Mouse (Mus musculus) CH12.LX (cell line): ENCODE measurements around the gene Map4k3. TPM values are rescaled to one million over a fixed set of nuclear protein-coding genes. Genes with fewer than 3 reads are reported as not detected.

ENCODE experiments used
- DNase-seq: peaks from one replicate; pipeline ENCODE4 v3.0.0-alpha.2; 2013; ENCODE audit errors: extremely low read depth
- H3K27ac ChIP-seq: 2 replicates; pipeline ENCODE4 v1.5.1; 2012; ENCODE audit warnings: low read depth, mild to moderate bottlenecking, control low read depth, moderate library complexity; ENCODE audit not compliant: insufficient read depth
- H3K27me3 ChIP-seq: replicated peaks from 2 replicates; pipeline ENCODE3; 2012; ENCODE audit warnings: inconsistent platforms
- H3K36me3 ChIP-seq, 2 experiments: replicated peaks in 1 of 2; 2 replicates each; pipeline versions ENCODE3 to v1.6.1; 2012; ENCODE audit warnings: inconsistent platforms in 1 of 2, low read length in 1 of 2, mild to moderate bottlenecking in 1 of 2, mixed read lengths in 1 of 2, moderate library complexity in 1 of 2; ENCODE audit not compliant: control insufficient read depth in 1 of 2, insufficient read depth in 1 of 2
- H3K4me1 ChIP-seq, 2 experiments: 2 replicates each; pipeline ENCODE4 v1.6.1; 2012; ENCODE audit warnings: inconsistent platforms in 1 of 2, moderate library complexity in 1 of 2; ENCODE audit not compliant: insufficient read depth in 2 of 2, control insufficient read depth in 1 of 2
- H3K4me2 ChIP-seq: 2 replicates; pipeline ENCODE4 v1.6.1; 2012; ENCODE audit warnings: low read depth, mild to moderate bottlenecking, control low read depth; ENCODE audit not compliant: poor library complexity, insufficient read depth, severe bottlenecking
- H3K4me3 ChIP-seq, 3 experiments: fragments of 150-350 bp in 1 of 3; sonication (generic) in 1 of 3; replicated peaks in 1 of 3; 2 replicates each; pipeline versions ENCODE3 to v1.5.1; 2011 to 2012; ENCODE audit warnings: low read depth in 2 of 3, low read length in 2 of 3, mild to moderate bottlenecking in 2 of 3, moderate library complexity in 2 of 3, control low read depth in 1 of 3, improper control_type of control experiment in 1 of 3, inconsistent platforms in 1 of 3, mixed read lengths in 1 of 3; ENCODE audit not compliant: poor library complexity in 1 of 3
- H3K79me2 ChIP-seq: replicated peaks from 2 replicates; pipeline ENCODE4 v1.6.1; 2012; ENCODE audit warnings: mild to moderate bottlenecking, moderate library complexity; ENCODE audit not compliant: control insufficient read depth, poor library complexity, insufficient read depth, severe bottlenecking; ENCODE audit errors: extremely low read depth
- H3K9ac ChIP-seq: 2 replicates; pipeline ENCODE4 v1.6.1; 2012; ENCODE audit warnings: low read depth, mild to moderate bottlenecking, control low read depth, moderate library complexity; ENCODE audit not compliant: insufficient read depth
- H3K9me3 ChIP-seq: replicated peaks from 2 replicates; pipeline ENCODE3; 2012; ENCODE audit warnings: low read length, inconsistent platforms, mixed read lengths
- BHLHE40 ChIP-seq: IDR thresholded peaks from 2 replicates; pipeline ENCODE4 v1.6.1; 2011; ENCODE audit warnings: mild to moderate bottlenecking, low read depth, low read length, improper control_type of control experiment
- CHD1 ChIP-seq: IDR thresholded peaks from 2 replicates; pipeline ENCODE4 v1.6.1; 2012; ENCODE audit warnings: low read depth, low read length, improper control_type of control experiment, inconsistent platforms
- CHD2 ChIP-seq: IDR thresholded peaks from 2 replicates; pipeline ENCODE4 v1.6.1; 2011; ENCODE audit warnings: low read length, improper control_type of control experiment
- CTCF ChIP-seq, 2 experiments: IDR thresholded peaks in 1 of 2; conservative IDR thresholded peaks in 1 of 2; 2 replicates each; pipeline ENCODE4 v1.5.1; 2011 to 2012; ENCODE audit warnings: low read depth in 2 of 2, low read length in 2 of 2, improper control_type of control experiment in 1 of 2, inconsistent platforms in 1 of 2, mild to moderate bottlenecking in 1 of 2, moderate library complexity in 1 of 2
- GABPA ChIP-seq: IDR thresholded peaks from 2 replicates; pipeline ENCODE4 v1.6.1; 2012; ENCODE audit warnings: low read depth, low read length, improper control_type of control experiment, inconsistent platforms; ENCODE audit not compliant: insufficient replicate concordance
- HCFC1 ChIP-seq: IDR thresholded peaks from 2 replicates; pipeline ENCODE4 v1.6.1; 2012; ENCODE audit warnings: low read depth, mild to moderate bottlenecking, inconsistent platforms, low read length, improper control_type of control experiment
- IRF4 ChIP-seq: IDR thresholded peaks from 2 replicates; pipeline ENCODE4 v1.6.1; 2014; ENCODE audit warnings: low read depth, mild to moderate bottlenecking, inconsistent platforms, low read length, improper control_type of control experiment
- JUN ChIP-seq: IDR thresholded peaks from 2 replicates; pipeline ENCODE4 v1.6.1; 2011; ENCODE audit warnings: low read depth, mild to moderate bottlenecking, low read length, improper control_type of control experiment, moderate library complexity; ENCODE audit not compliant: insufficient read depth
- JUND ChIP-seq: conservative IDR thresholded peaks from 2 replicates; pipeline ENCODE4 v1.6.1; 2011; ENCODE audit warnings: low read depth, low read length, improper control_type of control experiment
- KAT2A ChIP-seq: IDR thresholded peaks from 2 replicates; pipeline ENCODE4 v1.6.1; 2012; ENCODE audit warnings: low read length, improper control_type of control experiment, inconsistent platforms; ENCODE audit not compliant: insufficient replicate concordance
- POLR2AphosphoS2 ChIP-seq: IDR thresholded peaks from 2 replicates; pipeline ENCODE4 v1.6.1; 2011; ENCODE audit warnings: low read depth, low read length, improper control_type of control experiment
- SMC3 ChIP-seq: IDR thresholded peaks from 2 replicates; pipeline ENCODE4 v1.6.1; 2011; ENCODE audit warnings: low read depth, low read length, improper control_type of control experiment
- TBP ChIP-seq: conservative IDR thresholded peaks from 2 replicates; pipeline ENCODE4 v1.6.1; 2011; ENCODE audit warnings: low read depth, low read length, improper control_type of control experiment
- ZNF384 ChIP-seq: IDR thresholded peaks from 2 replicates; pipeline ENCODE4 v1.6.1; 2012; ENCODE audit warnings: low read depth, low read length, improper control_type of control experiment, inconsistent platforms
- dilution Hi-C: fragments of 300-500 bp; cut with MboI; formaldehyde crosslinking; loops from 2 replicates; pipeline ENCODE4 v1.14.3; 2020; ENCODE audit warnings: low sequenced_read_pairs; ENCODE audit not compliant: extremely low pct_unique_long_range_greater_than_20kb, extremely low pct_ligation_motif_present
- in situ Hi-C: fragments of 300-500 bp; cut with MboI; formaldehyde crosslinking; loops from 3 replicates; pipeline ENCODE4 v1.14.3; 2019; ENCODE audit warnings: low sequenced_read_pairs, low pct_ligation_motif_present, low pct_unique_long_range_greater_than_20kb, mixed read lengths
- polyA plus RNA-seq: library from polyadenylated mRNA; unstranded; fragments of >175 nt; gene quantifications from 2 replicates; pipeline ENCODE4 v1.2.1, GENCODE M21; 2012; ENCODE audit warnings: low read depth; ENCODE audit not compliant: insufficient read length
- total RNA-seq, 2 experiments: library from RNA; depleted of rRNA; stranded (reverse); fragments of 300-350 nt in 1 of 2; fragments of >200 nt in 1 of 2; gene quantifications; 2 replicates each; pipeline ENCODE4 v1.2.3; 2012 to 2014

Gene Map4k3
- total and polyA plus RNA-seq, 3 experiments: 2.7 to 4.3 (median 3.2) TPM

DNA sequence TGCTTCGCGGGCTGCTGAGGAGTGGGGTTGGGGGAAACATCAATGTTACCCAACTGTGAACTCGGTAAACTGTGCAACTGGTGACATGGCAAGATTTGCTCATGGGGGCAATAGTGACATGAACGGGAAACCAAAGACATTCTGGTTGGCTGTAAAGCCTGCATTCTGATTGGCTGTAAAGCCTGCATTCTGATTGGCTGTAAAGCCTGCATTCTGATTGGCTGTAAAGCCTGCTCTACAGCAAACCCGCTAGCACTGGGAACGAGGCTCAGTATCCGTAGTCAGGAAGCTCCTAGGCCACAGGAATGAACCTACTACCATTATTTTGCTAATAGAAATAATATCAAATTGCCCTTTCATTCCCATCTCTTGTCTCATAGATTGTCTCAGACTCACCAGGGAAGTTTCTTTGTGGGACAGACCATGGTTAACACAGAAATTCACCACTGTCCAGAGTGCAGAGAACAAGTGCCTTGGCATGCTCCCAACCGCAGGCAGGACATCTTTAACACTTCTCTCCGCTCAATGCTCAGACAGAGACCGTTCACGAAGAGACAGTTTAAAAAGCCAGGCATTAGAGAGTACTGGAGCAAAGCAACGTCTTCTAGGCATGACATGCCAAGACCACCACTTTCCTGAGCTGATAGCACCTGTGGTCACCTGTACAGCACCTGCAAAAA lies 5.0 kb upstream of the Map4k3 start:
- peaks cover 3 to 29% of the 10 kb centered on the region in 2 experiments for H3K4me1 ChIP-seq
- peaks cover 2% of the 10 kb centered on the region for H3K27me3 ChIP-seq
- no peaks in the 10 kb centered on the region for H3K79me2 ChIP-seq
- no peak for TF ChIP-seq GABPA
- TF ChIP-seq TBP: no peak
- TF ChIP-seq KAT2A: no peak
- TF ChIP-seq SMC3: no peak
- no peak for TF ChIP-seq JUN
- TF ChIP-seq CHD2: no peak
- no peak for TF ChIP-seq IRF4
- no peak for TF ChIP-seq POLR2AphosphoS2
- TF ChIP-seq CTCF (conservative IDR thresholded peaks at IDR 0.05 in 1 of 2, IDR thresholded peaks at IDR 0.05 in 1 of 2; ENCODE audit: low read depth in 2 of 2, low read length in 2 of 2): no peak
- TF ChIP-seq ZNF384: no peak
- no peak for DNase-seq
- H3K4me2 ChIP-seq: no peak overlapping the region
- in situ Hi-C loops: no loop called here
- no peak overlapping the region for H3K4me3 ChIP-seq
- H3K27ac ChIP-seq: no peak overlapping the region
- H3K36me3 ChIP-seq: no peaks in the 10 kb centered on the region
- dilution Hi-C loops: no loop called here
- H3K9ac ChIP-seq: no peak overlapping the region
- no peaks in the 10 kb centered on the region for H3K9me3 ChIP-seq

DNA sequence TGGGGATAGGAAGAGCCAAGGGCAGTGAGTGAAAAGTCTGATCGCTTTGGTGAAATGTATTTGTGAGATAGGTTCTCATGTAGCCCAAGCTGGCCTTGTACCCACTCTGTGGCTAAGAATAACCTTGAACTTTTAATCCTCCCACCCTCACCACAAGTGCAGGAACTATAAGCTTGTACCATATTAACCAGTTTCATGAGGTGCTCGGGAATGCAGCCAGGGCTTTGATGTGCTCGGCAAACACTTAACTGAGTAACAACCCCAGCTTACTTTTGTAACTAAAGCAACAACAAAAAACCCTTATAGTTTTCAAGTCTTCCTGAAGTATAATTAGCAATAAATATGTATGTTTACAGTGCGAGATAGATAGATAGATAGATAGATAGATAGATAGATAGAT lies 4.0 kb upstream of the Map4k3 start:
- Histone ChIP-seq H3K79me2 (no peaks in the 10 kb centered on the region), H3K27me3 (no peaks in the 10 kb centered on the region), H3K4me2 (no peak overlapping the region), H3K9ac (no peak overlapping the region), H3K9me3 (no peaks in the 10 kb centered on the region), H3K27ac (no peak overlapping the region), H3K36me3 (no peaks in the 10 kb centered on the region), H3K4me3 (no peak overlapping the region), H3K4me1 (peaks cover 3 to 30% of the 10 kb centered on the region in 2 experiments)
- DNase-seq: no peak
- no peak for TF ChIP-seq CTCF (conservative IDR thresholded peaks at IDR 0.05 in 1 of 2, IDR thresholded peaks at IDR 0.05 in 1 of 2; ENCODE audit: low read depth in 2 of 2, low read length in 2 of 2)
- no peak for TF ChIP-seq HCFC1
- no peak for TF ChIP-seq JUND
- TF ChIP-seq BHLHE40: no peak
- TF ChIP-seq CHD1: no peak
- dilution Hi-C loops: no loop called here
- in situ Hi-C loops: no loop called here
